10 mouse cellular contexts compared by ENCODE assay signal in the genomic region with DNA sequence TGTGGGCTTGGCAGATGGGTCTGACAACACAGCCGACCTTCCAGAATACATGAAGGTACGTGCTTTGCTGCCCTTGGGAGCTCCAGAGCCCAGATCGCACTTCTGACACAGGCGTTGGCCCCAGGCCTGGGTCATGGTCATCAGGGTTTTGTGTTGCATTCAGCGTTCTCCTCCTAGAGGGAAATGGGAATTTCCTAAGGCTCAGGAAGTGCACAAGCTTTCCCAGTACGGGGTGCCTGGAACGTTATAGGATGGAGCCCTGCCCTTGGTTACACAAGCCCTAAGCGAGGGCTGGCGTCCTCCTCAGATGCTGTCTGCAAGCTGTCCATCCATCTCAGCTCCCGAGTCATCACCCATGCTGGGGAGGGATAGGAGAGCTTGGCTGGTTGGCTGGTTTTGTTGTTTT. TPM values are rescaled to one million over a fixed set of nuclear protein-coding genes. Genes with fewer than 3 reads are reported as not detected.
DNase-seq lines count a peak whose midpoint lies in the region; ATAC-seq and TF ChIP-seq lines count a peak whose summit lies in the region.
"Had no signal": no experiment of that assay in that cellular context is flagged by ENCODE, and none has a peak within 500 bp of the region (broad histone marks: within the 10 kb centered on the region; RNA-seq: fewer than 3 reads in every experiment).

No protein-coding gene starts in this region.

- no peak for ATAC-seq in inflammation-experienced regulatory T-cells, adult 6 months
- ATAC-seq in granulocyte monocyte progenitor cell, adult 5-6 weeks (replicated peaks; ENCODE audit: poor library complexity, severe bottlenecking) = no peak
- ATAC-seq: forebrain, embryonic 14.5 days had no signal

- H3K4me3 ChIP-seq in left cerebral cortex, adult 2 months = no peak overlapping the region
- no peak overlapping the region for H3K4me3 ChIP-seq in brown adipose tissue, adult 24 weeks (ENCODE audit: insufficient read depth, low read depth, low read length)
- H3K4me3 ChIP-seq: lung, embryonic 15.5 days had no signal

- TF ChIP-seq CTCF in left cerebral cortex, adult 2 months (IDR thresholded peaks at IDR 0.05) = no peak

- H3K27ac ChIP-seq in left cerebral cortex, adult 2 months = peak overlapping the region; percentile 55
- peak overlapping the region; percentile 77 for H3K27ac ChIP-seq in brown adipose tissue, adult 24 weeks (replicated peaks; ENCODE audit: low read depth, low read length)
- H3K27ac ChIP-seq: lung, embryonic 15.5 days had no signal

- peaks cover 87% of the 10 kb centered on the region for H3K4me1 ChIP-seq in brown adipose tissue, adult 24 weeks (ENCODE audit: control insufficient read depth, insufficient read depth, insufficient read length, low read length)

- intact Hi-C loops in left cerebral cortex, adult 2 months (cut with DNase I) = no loop called here
- intact Hi-C loops in left cerebral cortex, postnatal 4 days (cut with DNase I) = no loop called here

- no peak for DNase-seq in left cerebral cortex, adult 2 months (ENCODE audit: extremely low spot score in 1 of 2, low spot score in 2 of 2)
- DNase-seq in left cerebral cortex, postnatal 4 days = no peak
- DNase-seq in gastrocnemius, adult 8-10 months (ENCODE audit: low spot score in 2 of 2) = peak; percentile 66 to 68
- DNase-seq in heart, postnatal 4 days = peak; percentile 56
- no peak for DNase-seq in c-Kit-positive CD71-positive TER-119-positive erythroid progenitor cells, embryonic 14.5 days (ENCODE audit: low spot score)

RNA-seq across cellular contexts. Expression of gene Sh3bp5, which starts 23.2 kb away (rescaled TPM):
- total RNA-seq in left cerebral cortex, adult 2 months (2021) = 10 to 100 TPM; 63.5 to 65.4 TPM
- 100 to 1,000 TPM; 140 to 147 TPM for total RNA-seq in left cerebral cortex, postnatal 4 days (2021)
- polyA plus RNA-seq in brown adipose tissue, adult 24 weeks (2012; ENCODE audit: insufficient read depth, insufficient read length, missing spikeins) = 65.9 and 67.5 TPM in 2 replicates
- total RNA-seq in gastrocnemius, adult 8-10 months (2022) = 10 to 100 TPM; 38.1 to 56.9 (median 50.0) TPM
- 10 to 100 TPM; 78.7 to 80.1 TPM for total RNA-seq in heart, postnatal 4 days (2021)
- polyA plus RNA-seq in inflammation-experienced regulatory T-cells, adult 6 months (2017; shearing (Covaris generic)) = 10 to 100 TPM in 1 of 3 experiments, 1 to 10 TPM in 2; 5.4 to 11.5 (median 7.1) TPM
- 5.0 and 6.3 TPM in 2 replicates for total RNA-seq in granulocyte monocyte progenitor cell, adult 5-6 weeks (2014; fragmentation: Nextera tagmentation)
- total RNA-seq in granulocyte monocyte progenitor cell, adult 5-6 weeks (2017) = 2.7 and 2.8 TPM in 2 replicates

Comparison
In these comparisons a context has a peak if more than half of its experiments do, and no peak if none do; other contexts are left out.
1. DNase-seq: peak in gastrocnemius, adult 8-10 months (2 of 2) and heart, postnatal 4 days (single experiment); none in left cerebral cortex, adult 2 months (0 of 2), left cerebral cortex, postnatal 4 days (single experiment) and c-Kit-positive CD71-positive TER-119-positive erythroid progenitor cells, embryonic 14.5 days (single experiment).
2. RNA of gene Sh3bp5, which starts 23.2 kb away (total RNA-seq): 140 to 147 TPM in left cerebral cortex, postnatal 4 days, 78.7 to 80.1 TPM in heart, postnatal 4 days, 63.5 to 65.4 TPM in left cerebral cortex, adult 2 months and 38.1 to 56.9 TPM in gastrocnemius, adult 8-10 months; 2.7 to 6.3 TPM in granulocyte monocyte progenitor cell, adult 5-6 weeks; every median in the first group is over 4 times any median in the second.